Mouse (Mus musculus) common myeloid progenitor, adult 5-6 weeks (primary cell): Measurements from ENCODE around the gene Ppp4r4. TPM values are rescaled to one million over a fixed set of nuclear protein-coding genes. Genes with fewer than 3 reads are reported as not detected.
A peak's percentile ranks its signal among the peaks of the same experiment; 100 is the strongest.
"Not testable (repeated sequence)": the region's sequence is repeated elsewhere in the genome, so short reads cannot be mapped to it uniquely, and the experiment has no call there.

Source experiments
- ATAC-seq: replicated peaks from 2 replicates; pipeline ENCODE4 v1.8.0; 2016; ENCODE audit warnings: low read depth, mild to moderate bottlenecking, moderate TSS enrichment, inconsistent platforms; ENCODE audit not compliant: poor library complexity, severe bottlenecking
- total RNA-seq: library from RNA; stranded (forward); fragments of 200-1000, 187-1606 nt; gene quantifications from 2 replicates; pipeline ENCODE4 v1.2.3, GENCODE M21; 2017

The Ppp4r4 gene
- total RNA-seq, 1 experiment from 2014 or later, result 0.59 TPM

- ATAC-seq, result no peak
Observed at GRCm38 (mm10) chr12:103615734-103616133, 83.7 kb downstream of the Ppp4r4 start.

GRCm38 (mm10) chr12:103616860-103617261 lies 84.8 kb downstream of the Ppp4r4 start:
- 0 out of 2 replicates have a peak, but pooled peaks have one; percentile 15 for ATAC-seq

GRCm38 (mm10) chr12:103631203-103631612 lies 99.1 kb downstream of the Ppp4r4 start, which contains the start of gene Serpina10:
Serpina10 (minus strand) TSS chr12:103631444.
- no peak for ATAC-seq

GRCm38 (mm10) chr12:103634430-103634829 lies 102.3 kb downstream of the Ppp4r4 start:
- no peak for ATAC-seq

DNA sequence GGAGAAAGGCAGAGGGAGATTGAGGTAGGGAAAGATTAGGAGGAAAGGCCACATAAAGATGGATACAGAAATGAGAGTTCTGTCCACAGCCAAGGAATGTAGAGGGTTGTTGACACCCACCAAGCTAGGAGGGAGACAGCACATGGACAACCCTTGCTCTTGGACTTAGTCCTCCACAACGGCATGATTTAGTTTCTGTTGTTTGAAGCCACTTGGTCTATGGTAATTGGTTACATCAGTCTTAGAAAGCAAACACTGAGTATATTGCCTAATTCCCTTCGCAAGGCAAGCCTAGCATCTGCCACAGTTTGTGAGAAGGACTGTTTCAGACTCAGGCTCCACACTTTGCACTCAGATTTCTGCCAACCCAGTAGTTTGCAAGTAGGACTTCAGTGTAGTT lies 103.8 kb downstream of the Ppp4r4 start:
- no peak for ATAC-seq

DNA sequence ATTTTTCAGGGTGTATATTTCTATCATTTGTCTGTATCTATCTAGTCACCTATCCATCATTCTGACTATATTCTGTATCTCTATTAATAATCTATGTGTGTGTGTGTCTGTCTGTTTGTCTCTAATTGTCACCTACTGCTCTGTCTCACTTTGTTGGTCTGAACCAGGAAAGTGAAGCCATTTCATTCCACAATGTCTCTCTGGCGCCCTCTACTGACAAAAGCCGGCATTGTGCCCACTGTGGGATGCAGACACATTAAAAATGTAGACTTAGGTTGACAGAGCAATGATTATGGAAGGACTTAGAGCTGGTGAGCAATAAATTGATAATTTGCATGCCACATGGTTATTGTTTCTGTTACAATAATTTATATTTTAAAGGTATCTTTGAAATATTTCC lies 111.3 kb downstream of the Ppp4r4 start:
- ATAC-seq, result peak; percentile 87

DNA sequence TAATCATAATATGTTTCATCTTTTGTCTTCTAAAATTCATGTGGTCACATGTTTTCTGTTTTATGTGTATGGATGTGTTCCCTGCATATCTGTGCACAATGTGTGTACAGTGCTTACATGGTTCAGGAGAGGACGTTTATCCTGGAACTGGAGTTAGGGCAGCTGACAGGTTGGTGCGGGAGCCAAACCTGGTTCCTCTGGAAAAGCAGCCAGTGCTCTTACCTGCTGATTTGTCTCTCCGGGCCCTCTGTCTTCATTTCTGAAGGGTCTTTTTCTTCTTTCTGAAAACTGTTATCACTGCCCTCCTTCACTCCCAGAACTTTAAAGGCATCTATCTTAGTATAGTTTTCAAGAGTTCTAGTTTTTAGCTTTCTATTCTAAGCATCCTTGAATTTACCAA lies 111.7 kb downstream of the Ppp4r4 start:
- no peak for ATAC-seq

- no peak for ATAC-seq
Observed at GRCm38 (mm10) chr12:103644601-103645000, 112.5 kb downstream of the Ppp4r4 start.

DNA sequence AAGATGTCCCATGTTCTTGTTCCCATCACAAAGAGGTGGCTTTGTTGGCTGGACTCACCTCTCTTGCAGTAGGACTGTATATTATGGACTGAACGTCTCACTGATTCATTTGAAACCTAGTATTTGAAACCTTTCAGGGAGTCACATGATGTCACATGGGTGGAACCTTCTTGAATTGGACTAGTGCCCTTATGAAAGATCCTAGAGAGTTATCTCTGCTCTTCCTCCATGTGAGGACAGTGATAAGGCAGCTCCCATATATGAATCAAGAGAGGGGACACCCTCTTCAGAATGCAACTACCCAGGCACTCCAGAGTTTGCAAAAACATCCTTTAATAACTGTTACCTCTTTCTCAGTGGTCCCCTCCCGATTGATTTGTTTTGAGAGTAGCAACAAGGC lies 114.2 kb downstream of the Ppp4r4 start:
- ATAC-seq, result no peak

DNA sequence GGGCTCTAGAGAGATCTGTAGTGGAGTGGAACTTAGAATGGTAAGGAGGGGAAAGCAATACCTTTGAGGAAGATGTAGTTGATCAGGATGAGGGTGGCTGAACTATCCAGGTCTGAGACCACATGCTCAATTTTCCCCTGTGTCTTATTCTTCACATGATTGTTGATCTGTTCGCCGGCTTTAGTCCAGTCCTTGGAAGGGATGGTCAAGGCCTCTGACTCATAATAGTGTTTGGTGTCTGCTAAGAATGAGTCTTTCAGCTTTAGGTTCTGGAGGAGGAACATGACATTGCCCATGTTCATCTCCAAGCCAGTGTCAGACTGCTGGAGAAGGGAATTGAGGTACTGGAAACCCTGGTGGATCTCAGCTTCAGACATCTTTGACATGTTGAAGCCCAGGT lies 121.8 kb downstream of the Ppp4r4 start:
- no peak for ATAC-seq

GRCm38 (mm10) chr12:103655123-103656044 lies 123.3 kb downstream of the Ppp4r4 start:
- no peak for ATAC-seq

GRCm38 (mm10) chr12:103656848-103657626 lies 125.0 kb downstream of the Ppp4r4 start, which contains the start of gene Serpina6:
Serpina6 (minus strand) TSS chr12:103657212.
- no peak for ATAC-seq

- no peak for ATAC-seq
Observed at GRCm38 (mm10) chr12:103657991-103658390, 125.9 kb downstream of the Ppp4r4 start.

DNA sequence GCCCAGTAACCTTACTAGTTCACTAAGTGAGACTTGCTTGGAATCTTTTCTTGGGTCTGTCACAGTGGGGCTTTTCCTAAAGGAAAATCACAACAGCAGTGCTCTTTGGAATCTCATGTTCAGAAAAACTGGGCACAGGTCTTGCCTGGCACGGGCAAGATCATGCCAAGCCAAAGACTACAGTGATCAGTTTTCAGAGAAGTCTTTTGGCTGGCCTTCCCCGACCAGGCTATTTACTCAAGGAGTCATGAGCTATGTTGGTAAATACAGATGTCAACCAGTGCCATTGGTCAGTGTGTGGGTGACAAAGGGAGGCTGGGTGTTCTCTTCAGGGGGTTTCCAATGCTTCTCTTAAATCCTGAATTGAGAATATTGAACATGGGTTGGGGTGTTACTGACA lies 127.1 kb downstream of the Ppp4r4 start:
- no peak for ATAC-seq

GRCm38 (mm10) chr12:103660076-103660475 lies 128.0 kb downstream of the Ppp4r4 start:
- no peak for ATAC-seq

DNA sequence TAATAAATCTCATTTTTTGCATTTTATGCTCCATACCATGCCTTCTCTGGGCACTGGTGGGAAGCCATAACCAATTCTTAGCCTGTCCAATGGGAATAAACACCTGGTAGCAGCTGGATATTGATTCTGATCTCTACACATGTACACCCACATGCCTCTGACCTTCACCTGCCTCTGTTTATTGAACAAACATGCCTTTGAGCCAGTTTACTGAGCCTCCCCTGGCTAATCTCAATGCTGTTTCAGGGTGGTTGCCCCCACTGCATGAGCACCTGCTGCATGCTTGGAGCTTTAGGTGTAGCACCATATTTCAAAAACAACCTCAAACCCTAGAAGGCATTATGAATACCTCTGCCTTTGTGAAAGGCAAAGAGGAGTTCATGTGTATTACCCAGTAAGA lies 130.0 kb downstream of the Ppp4r4 start:
- ATAC-seq, result not testable (repeated sequence)

Other genes with a start within 250 kb of the Ppp4r4 start
- not detected in 2 replicates for gene Fam181a, start 221.3 kb upstream of the Ppp4r4 start, total RNA-seq
- not detected in 2 replicates for gene Asb2, start 176.3 kb upstream of the Ppp4r4 start, total RNA-seq
- 3.0 and 4.2 TPM in 2 replicates for gene Otub2, start 143.6 kb upstream of the Ppp4r4 start, total RNA-seq
- 2.5 and 3.6 TPM in 2 replicates for gene 9330161L09Rik, start 124.5 kb upstream of the Ppp4r4 start, total RNA-seq
- gene Ddx24, start 106.5 kb upstream of the Ppp4r4 start, total RNA-seq, result 124 and 139 TPM in 2 replicates
- gene Ifi27, start 98.1 kb upstream of the Ppp4r4 start, total RNA-seq, result 32.3 and 56.2 TPM in 2 replicates
- gene Ifi27l2a, start 88.6 kb upstream of the Ppp4r4 start, total RNA-seq, result 4.0 and 11.3 TPM in 2 replicates
- gene Ifi27l2b, start 75.1 kb upstream of the Ppp4r4 start, total RNA-seq, result not detected in 2 replicates
- gene Serpina10, start 99.2 kb downstream of the Ppp4r4 start, total RNA-seq, result not detected in 2 replicates
- not detected in 2 replicates for gene Serpina6, start 124.9 kb downstream of the Ppp4r4 start, total RNA-seq
- gene Serpina16, start 143.9 kb downstream of the Ppp4r4 start, total RNA-seq, result not detected in 2 replicates
- gene Serpina1f, start 163.2 kb downstream of the Ppp4r4 start, total RNA-seq, result not detected in 2 replicates
- not detected in 2 replicates for gene Serpina1d, start 241.3 kb downstream of the Ppp4r4 start, total RNA-seq